Mouse (Mus musculus) adrenal gland, postnatal 36 days (tissue): ENCODE measurements at regions not wholly inside any gene's neighbourhood (a gene's known extent, or its start where the extent isn't known, plus 50 kb on each side); places are given as distances from the start of the nearest gene placed in this dataset.

Source experiments
- DNase-seq, 2 experiments: peaks; one replicate each; pipeline ENCODE4 v3.0.0; 2021; ENCODE audit warnings: mixed read lengths in 1 of 2

DNA sequence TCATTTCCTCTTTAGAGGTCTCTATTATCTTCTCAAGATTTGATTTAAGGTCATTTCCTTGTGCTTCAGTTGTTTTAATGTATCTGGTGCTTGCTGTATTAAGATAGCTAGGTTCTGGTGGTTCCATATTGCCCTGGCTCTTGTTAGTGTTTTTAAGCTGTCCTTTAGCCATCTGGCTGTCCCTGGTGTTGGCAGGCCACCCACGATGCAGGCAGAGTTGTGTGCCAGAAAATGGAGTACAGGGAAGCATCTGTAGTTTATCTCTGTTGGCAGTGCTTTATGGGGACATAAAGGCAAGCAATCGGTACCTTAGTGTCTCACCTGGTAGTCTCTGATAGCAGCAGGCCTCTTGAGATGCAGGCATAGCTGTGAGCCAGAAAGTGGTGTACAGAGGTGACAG, 162.1 kb downstream of the Ice1 start:
- DNase-seq, result no peak

DNA sequence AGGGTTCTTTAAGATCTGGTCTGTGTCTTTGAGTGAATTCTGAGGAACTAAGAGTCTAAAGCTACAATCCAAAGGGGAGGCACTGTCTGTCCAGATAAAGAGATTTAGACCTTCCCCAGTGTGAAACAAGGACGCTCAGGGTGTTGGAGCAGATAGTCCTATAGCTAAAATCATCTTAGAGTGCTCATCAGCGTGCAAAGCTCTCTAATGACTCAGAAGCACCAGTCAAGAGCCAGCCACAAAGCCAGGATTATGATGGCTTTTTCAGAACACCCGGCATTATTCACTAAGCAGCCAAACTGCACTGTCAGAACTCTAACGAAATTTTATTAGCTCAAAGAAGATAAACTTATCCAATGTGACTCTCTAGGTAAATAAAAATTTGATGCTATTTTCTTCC, 138.1 kb downstream of the Ice1 start:
- DNase-seq, result no peak
